Mouse (Mus musculus) myocyte (in vitro differentiated cells): ENCODE results near the gene Gpr87.

ENCODE experiments used
- POLR2A ChIP-seq: IDR thresholded peaks from one replicate; pipeline ENCODE4 v1.6.1; 2011; ENCODE audit warnings: low read depth, mild to moderate bottlenecking, control low read depth, moderate library complexity; ENCODE audit not compliant: insufficient read length
- POLR2AphosphoS2 ChIP-seq: IDR thresholded peaks from one replicate; pipeline ENCODE4 v1.6.1; 2011; ENCODE audit warnings: low read depth, control low read depth; ENCODE audit not compliant: insufficient read length
- SRF ChIP-seq: IDR thresholded peaks from one replicate; pipeline ENCODE4 v1.6.1; 2011; ENCODE audit warnings: low read depth; ENCODE audit not compliant: control insufficient read depth, insufficient read length

DNA sequence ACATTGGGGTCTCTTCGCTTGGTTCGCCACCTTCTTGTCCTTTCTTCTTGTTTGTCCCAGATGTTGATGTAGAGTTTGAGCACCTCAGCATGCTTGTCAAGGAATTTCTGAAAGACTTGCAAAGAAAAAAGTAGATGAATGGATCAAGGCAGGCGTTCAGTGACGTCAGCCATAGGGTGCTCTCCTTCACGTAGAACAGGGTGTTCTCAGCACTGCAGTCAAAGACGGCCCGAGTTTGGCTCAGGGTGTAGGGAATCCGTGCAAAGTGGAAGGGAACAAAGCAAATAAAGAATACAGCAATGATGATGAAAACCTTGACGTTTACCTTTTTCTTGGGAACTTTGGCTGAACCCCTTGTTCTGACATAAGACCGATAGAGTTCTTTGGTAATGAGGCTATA is 22.3 kb upstream of the Gpr87 start:
- TF ChIP-seq SRF (no peak), POLR2A (no peak), POLR2AphosphoS2 (no peak)
